Mouse (Mus musculus) hindbrain, postnatal 0 days (tissue): ENCODE results near the gene Gm21958. TPM values are rescaled to one million over a fixed set of nuclear protein-coding genes. Genes with fewer than 3 reads are reported as not detected.
A peak's percentile ranks its signal among the peaks of the same experiment; 100 is the strongest.
"Not testable (repeated sequence)": the region's sequence is repeated elsewhere in the genome, so short reads cannot be mapped to it uniquely, and the experiment has no call there.

Experiments used
- ATAC-seq: fragments of 200-750 bp; cut with Nextera tagmentation; 2 replicates; pipeline ENCODE4 v1.8.0; 2017; ENCODE audit warnings: mild to moderate bottlenecking, moderate TSS enrichment, moderate library complexity
- DNase-seq: peaks from one replicate; pipeline ENCODE4 v3.0.0-alpha.2; 2015; ENCODE audit warnings: low spot score
- H3K27ac ChIP-seq: fragments of 300-500 bp; sonication (generic); 2 replicates; pipeline ENCODE4 v1.5.1; 2014; ENCODE audit warnings: mild to moderate bottlenecking
- H3K27me3 ChIP-seq: fragments of 300-500 bp; sonication (generic); 2 replicates; pipeline ENCODE4 v1.6.1; 2014; ENCODE audit warnings: low read length, mixed read lengths; ENCODE audit not compliant: insufficient read depth
- H3K36me3 ChIP-seq: fragments of 300-500 bp; sonication (generic); 2 replicates; pipeline ENCODE4 v1.6.1; 2014; ENCODE audit warnings: low read length, mixed read lengths; ENCODE audit not compliant: insufficient read depth
- H3K4me1 ChIP-seq: fragments of 300-500 bp; sonication (generic); 2 replicates; pipeline ENCODE4 v1.6.1; 2014; ENCODE audit warnings: antibody characterized with exemption, low read length, mixed read lengths; ENCODE audit not compliant: insufficient read depth
- H3K4me2 ChIP-seq: fragments of 300-500 bp; sonication (generic); 2 replicates; pipeline ENCODE4 v1.6.1; 2014; ENCODE audit warnings: low read depth, mild to moderate bottlenecking, low read length, moderate library complexity, mixed read lengths
- H3K4me3 ChIP-seq: fragments of 300-500 bp; sonication (generic); 2 replicates; pipeline ENCODE4 v1.5.1; 2014; ENCODE audit warnings: low read length
- H3K9ac ChIP-seq: fragments of 300-500 bp; sonication (generic); replicated peaks from 2 replicates; pipeline ENCODE4 v1.6.1; 2014; ENCODE audit warnings: mild to moderate bottlenecking, low read length, moderate library complexity, mixed read lengths
- H3K9me3 ChIP-seq: fragments of 300-500 bp; sonication (generic); 2 replicates; pipeline ENCODE4 v1.6.1; 2016; ENCODE audit warnings: low read length, mixed read lengths
- CTCF ChIP-seq: IDR thresholded peaks from 2 replicates; pipeline ENCODE4 v1.5.1; 2016; ENCODE audit warnings: antibody characterized with exemption, control low read depth, low read depth
- WGBS: fragments of 180-500 bp; shearing (Covaris S2); extraction: QIAGEN DNeasy Blood & Tissue Kit; methylation state at CpG from one replicate; pipeline ENCODE4 v1.1.7; 2014; 5-methylcytosine and 5-hydroxymethylcytosine counted together
- polyA plus RNA-seq: library from polyadenylated mRNA; unstranded; fragments of >200 nt; fragmentation: Nextera tagmentation; extraction: Ambion mirVana; gene quantifications from 2 replicates; pipeline ENCODE4 v1.2.1, GENCODE M21; 2015
- total RNA-seq: library from RNA; depleted of rRNA; stranded (reverse); fragments of >200 nt; gene quantifications from 2 replicates; pipeline ENCODE4 v1.2.3, GENCODE M21; 2014

Gm21958 gene
- total and polyA plus RNA-seq, 2 experiments from 2014 or later: not detected

DNA sequence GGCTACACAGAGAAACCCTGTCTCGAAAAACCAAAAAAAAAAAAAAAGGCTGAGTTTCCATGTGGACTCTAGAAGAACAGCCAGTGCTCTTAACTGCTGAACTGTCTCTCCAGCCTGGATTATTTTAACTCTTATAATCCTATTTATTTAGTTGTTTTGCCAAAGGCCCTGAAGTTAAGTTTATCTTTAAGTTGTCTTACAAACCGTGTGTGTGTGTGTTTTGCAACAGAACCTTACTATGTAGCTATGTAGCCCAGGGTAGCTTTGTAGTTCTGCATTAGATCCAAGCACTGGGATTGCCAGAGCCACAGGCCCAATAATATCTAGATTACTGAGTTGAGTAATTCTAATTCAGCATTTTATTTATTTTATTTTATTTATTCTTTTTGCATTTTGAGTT, 11.2 kb upstream of the Gm21958 start:
- no peak for DNase-seq
- Histone ChIP-seq H3K36me3 (peaks cover 49% of the 10 kb centered on the region), H3K9ac (no peak overlapping the region), H3K27ac (no peak overlapping the region), H3K9me3 (no peaks in the 10 kb centered on the region), H3K27me3 (no peaks in the 10 kb centered on the region), H3K4me2 (no peak overlapping the region), H3K4me3 (no peak overlapping the region), H3K4me1 (no peaks in the 10 kb centered on the region)
- no peak for ATAC-seq
- WGBS: 80% methylated on average over 2 of the region's 2 CpGs
- TF ChIP-seq CTCF: no peak

DNA sequence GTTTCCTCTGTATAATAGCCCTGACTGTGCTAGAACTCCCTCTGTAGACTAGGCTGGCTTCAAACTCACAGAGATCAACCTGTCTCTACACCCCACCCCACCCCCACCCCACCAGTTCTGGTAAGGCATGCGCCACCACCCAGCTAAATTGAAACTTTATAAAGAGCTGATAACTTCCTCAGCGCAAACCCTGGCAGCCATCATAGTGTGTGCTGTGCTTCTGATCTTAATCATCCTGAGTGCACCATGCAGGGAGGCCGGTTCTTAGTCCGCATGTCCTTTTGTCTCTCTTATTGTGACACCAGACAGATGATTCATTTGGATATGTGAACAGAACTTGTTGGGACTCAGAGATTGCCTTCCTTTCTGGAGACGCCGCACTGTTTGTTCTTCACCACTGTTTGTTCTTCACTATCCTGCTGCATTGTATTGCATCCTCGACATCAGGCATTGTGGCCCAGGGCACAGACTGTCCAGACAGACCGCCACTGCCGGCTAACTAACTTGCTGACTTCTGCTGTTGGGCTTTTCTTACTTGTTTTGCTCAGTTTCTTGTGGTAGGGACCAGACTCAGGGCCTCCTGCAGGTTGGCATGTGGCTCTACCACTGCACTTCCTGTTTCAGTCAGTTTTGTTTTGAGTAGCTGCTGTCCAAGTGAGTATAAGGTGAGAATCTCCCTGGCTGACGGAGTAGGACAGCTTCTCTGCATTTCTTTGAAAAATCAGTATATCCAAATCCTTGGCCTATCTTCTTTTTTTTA, 9.8 kb upstream of the Gm21958 start:
- Histone ChIP-seq H3K4me2 (no peak overlapping the region), H3K4me3 (no peak overlapping the region), H3K9ac (no peak overlapping the region), H3K9me3 (no peaks in the 10 kb centered on the region), H3K36me3 (peaks cover 39% of the 10 kb centered on the region), H3K27ac (no peak overlapping the region), H3K4me1 (no peaks in the 10 kb centered on the region), H3K27me3 (no peaks in the 10 kb centered on the region)
- no peak for TF ChIP-seq CTCF
- ATAC-seq (no peak), DNase-seq (no peak)
- WGBS: 79% methylated on average over 10 of the region's 10 CpGs

DNA sequence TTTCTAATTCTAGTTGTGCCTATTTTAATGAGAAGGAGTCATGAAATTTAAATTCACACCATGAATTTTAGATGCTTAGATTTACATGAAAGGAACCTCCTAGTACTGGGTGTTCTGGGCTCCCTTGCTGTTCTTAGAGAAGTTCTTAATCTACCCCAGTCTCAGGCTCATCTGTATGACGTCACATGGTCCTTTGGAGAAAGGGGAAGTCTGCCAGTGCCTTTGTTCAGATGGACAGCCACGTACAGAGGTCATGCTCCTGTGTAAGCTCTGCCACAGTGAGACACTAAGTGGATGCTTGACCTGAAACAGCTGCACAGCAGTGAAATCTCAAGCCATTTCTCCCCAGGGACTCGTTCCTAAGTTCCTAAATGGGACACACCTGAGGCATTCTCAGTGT, 4.8 kb upstream of the Gm21958 start:
- TF ChIP-seq CTCF: no peak
- Histone ChIP-seq H3K27ac (no peak overlapping the region), H3K27me3 (no peaks in the 10 kb centered on the region), H3K36me3 (peaks cover 42% of the 10 kb centered on the region), H3K4me2 (no peak overlapping the region), H3K9me3 (no peaks in the 10 kb centered on the region), H3K4me3 (no peak overlapping the region), H3K4me1 (no peaks in the 10 kb centered on the region), H3K9ac (no peak overlapping the region)
- 51% methylated on average over 3 of the region's 3 CpGs for WGBS
- ATAC-seq (no peak), DNase-seq (no peak)

DNA sequence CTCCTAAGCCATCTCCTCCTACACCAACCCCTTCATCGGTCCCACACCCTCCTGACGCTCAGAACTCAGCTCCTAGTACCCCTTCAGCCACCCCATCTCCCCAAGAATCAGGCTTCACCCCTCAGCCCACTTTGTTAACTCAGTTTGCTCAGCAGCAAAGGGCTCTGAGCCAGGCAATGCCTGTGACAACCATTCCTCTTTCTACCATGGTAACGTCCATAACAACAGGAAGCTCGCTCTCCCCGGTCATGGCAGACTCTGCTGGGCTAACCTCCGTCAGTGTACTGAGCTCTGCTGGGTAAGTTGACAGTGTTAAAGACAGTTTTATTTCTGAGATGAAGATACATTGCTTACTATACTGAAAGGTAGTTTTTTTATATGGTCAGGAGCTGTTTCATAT, 3.2 kb upstream of the Gm21958 start:
- WGBS: 40% methylated on average over 6 of the region's 6 CpGs
- peaks cover 40% of the 10 kb centered on the region for H3K36me3 ChIP-seq
- ATAC-seq (no peak), DNase-seq (peak; percentile 19)
- H3K4me1 ChIP-seq: no peaks in the 10 kb centered on the region
- TF ChIP-seq CTCF: no peak
- no peak overlapping the region for H3K27ac ChIP-seq
- no peak overlapping the region for H3K9ac ChIP-seq
- H3K4me2 ChIP-seq: no peak overlapping the region
- H3K9me3 ChIP-seq: no peaks in the 10 kb centered on the region
- H3K4me3 ChIP-seq: no peak overlapping the region
- no peaks in the 10 kb centered on the region for H3K27me3 ChIP-seq

DNA sequence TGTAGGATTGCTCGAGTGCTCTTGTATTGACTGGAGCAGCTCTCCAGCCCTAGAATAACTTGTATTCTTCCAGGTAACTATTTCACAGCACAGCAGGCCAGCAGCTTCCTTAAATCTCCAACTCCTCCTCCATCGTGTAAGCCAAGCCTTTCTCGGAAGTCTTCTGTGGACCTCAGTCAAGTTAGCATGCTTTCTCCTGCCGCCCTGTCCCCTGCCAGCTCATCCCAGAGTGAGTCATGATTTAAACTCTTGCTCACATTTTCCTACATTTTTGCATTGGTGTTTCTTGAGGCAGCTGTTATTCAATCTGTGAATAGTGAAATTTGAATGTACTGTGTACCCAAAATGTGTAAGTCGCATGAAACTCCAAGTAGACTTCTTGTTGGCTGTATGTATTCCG, 1.3 kb upstream of the Gm21958 start:
- no peak overlapping the region for H3K9ac ChIP-seq

DNA sequence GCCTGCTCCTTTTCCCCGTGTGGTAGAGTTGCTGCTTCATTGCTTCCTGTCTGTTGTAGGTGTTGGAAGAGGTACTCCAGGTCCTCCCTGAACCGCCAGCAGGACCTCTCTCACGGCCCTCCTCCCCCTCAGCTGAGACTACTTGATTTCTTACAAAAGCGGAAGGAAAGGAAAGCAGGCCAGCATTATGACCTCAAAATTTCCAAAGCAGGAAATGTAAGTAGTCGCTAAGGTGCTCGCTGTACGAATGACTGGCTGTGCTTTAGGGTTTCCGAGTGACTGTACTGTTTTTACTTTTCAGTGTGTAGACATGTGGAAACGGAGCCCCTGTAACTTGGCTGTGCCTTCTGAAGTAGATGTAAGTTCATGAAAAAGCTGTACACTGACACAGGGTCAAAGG, 5.2 kb downstream of the Gm21958 start:
- Histone ChIP-seq H3K4me3 (no peak overlapping the region), H3K4me2 (no peak overlapping the region), H3K27me3 (no peaks in the 10 kb centered on the region), H3K4me1 (no peaks in the 10 kb centered on the region), H3K9ac (no peak overlapping the region), H3K36me3 (peaks cover 54% of the 10 kb centered on the region), H3K9me3 (no peaks in the 10 kb centered on the region), H3K27ac (no peak overlapping the region)
- WGBS: 93% methylated on average over 9 of the region's 9 CpGs
- DNase-seq (no peak), ATAC-seq (no peak)
- no peak for TF ChIP-seq CTCF

More for the DNA sequence above, 1.3 kb upstream of the Gm21958 start:
- Histone ChIP-seq H3K9me3 (no peaks in the 10 kb centered on the region), H3K36me3 (peaks cover 51% of the 10 kb centered on the region), H3K27ac (no peak overlapping the region), H3K4me3 (no peak overlapping the region), H3K4me2 (no peak overlapping the region), H3K4me1 (no peaks in the 10 kb centered on the region), H3K27me3 (no peaks in the 10 kb centered on the region)
- DNase-seq (no peak), ATAC-seq (no peak)
- TF ChIP-seq CTCF: no peak
- 95% methylated on average over 6 of the region's 6 CpGs for WGBS

DNA sequence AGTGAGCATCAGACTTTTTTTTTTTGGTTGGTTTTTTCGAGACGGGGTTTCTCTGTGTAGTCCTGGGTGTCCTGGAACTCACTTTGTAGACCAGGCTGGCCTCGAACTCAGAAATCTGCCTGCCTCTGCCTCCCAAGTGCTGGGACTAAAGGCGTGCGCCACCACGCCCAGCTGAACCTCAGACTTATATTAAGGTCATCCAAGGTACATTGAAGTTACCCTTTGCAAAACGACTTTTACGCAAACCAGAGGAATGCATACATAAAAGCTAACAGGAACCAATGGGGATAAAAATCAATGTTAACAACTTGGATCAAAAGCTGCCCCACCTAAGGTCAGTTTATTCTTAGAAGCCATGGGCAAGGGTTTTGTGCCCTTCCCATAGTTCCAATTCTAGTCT, 10.0 kb downstream of the Gm21958 start:
- not testable (repeated sequence) for H3K9ac ChIP-seq, H3K4me2 ChIP-seq, ATAC-seq, H3K9me3 ChIP-seq, H3K27me3 ChIP-seq, DNase-seq, H3K4me1 ChIP-seq, H3K27ac ChIP-seq, H3K4me3 ChIP-seq
- peaks cover 28% of the 10 kb centered on the region for H3K36me3 ChIP-seq
- WGBS: 97% methylated on average over 8 of the region's 8 CpGs
